Mouse (Mus musculus) embryonic fibroblast, embryonic 13.5 days (primary cell): ENCODE results near the gene Nos3.

ENCODE experiments used
- CTCF ChIP-seq: IDR thresholded peaks from 2 replicates; pipeline ENCODE4 v1.5.1; 2011; ENCODE audit warnings: mild to moderate bottlenecking, control low read depth, low read length, moderate library complexity, borderline replicate concordance; ENCODE audit not compliant: insufficient read depth
- POLR2A ChIP-seq: IDR thresholded peaks from 2 replicates; pipeline ENCODE4 v1.6.1; 2011; ENCODE audit warnings: low read depth, mild to moderate bottlenecking, control low read depth, low read length, moderate library complexity

GRCm38 (mm10) chr5:24394165-24394894 lies 29.7 kb downstream of the Nos3 start:
- peak; percentile 88 for TF ChIP-seq CTCF
- peak; percentile 59; the same call in 1 of the 2 replicates for TF ChIP-seq POLR2A
